Mouse (Mus musculus) heart, embryonic 14.5 days (tissue): ENCODE measurements at regions not wholly inside any gene's neighbourhood (a gene's known extent, or its start where the extent isn't known, plus 50 kb on each side); places are given as distances from the start of the nearest gene placed in this dataset.

ENCODE experiments used
- ATAC-seq: fragments of 200-750 bp; cut with Nextera tagmentation; 2 replicates; pipeline ENCODE4 v1.8.0; 2017; ENCODE audit warnings: low read depth, moderate TSS enrichment; ENCODE audit not compliant: insufficient number of reproducible peaks, insufficient read depth, low FRiP score
- H3K27ac ChIP-seq, 2 experiments: fragments of 200-500 bp in 1 of 2; fragments of 300-500 bp in 1 of 2; sonication (generic) in 1 of 2; replicated peaks in 1 of 2; 2 replicates each; pipeline ENCODE4 v1.5.1; 2012 to 2014; ENCODE audit warnings: low read depth in 2 of 2, low read length in 2 of 2, control low read depth in 1 of 2, mild to moderate bottlenecking in 1 of 2, mixed read lengths in 1 of 2; ENCODE audit not compliant: control insufficient read depth in 1 of 2, insufficient read depth in 1 of 2
- H3K27me3 ChIP-seq: fragments of 300-500 bp; sonication (generic); 2 replicates; pipeline ENCODE4 v1.6.1; 2014; ENCODE audit warnings: mild to moderate bottlenecking, low read length, control low read depth; ENCODE audit not compliant: control insufficient read depth, insufficient read depth
- H3K36me3 ChIP-seq: fragments of 300-500 bp; sonication (generic); 2 replicates; pipeline ENCODE4 v1.6.1; 2014; ENCODE audit warnings: mild to moderate bottlenecking, control low read depth, low read length, mixed read lengths; ENCODE audit not compliant: control insufficient read depth, insufficient read depth
- H3K4me1 ChIP-seq, 2 experiments: fragments of 200-500 bp in 1 of 2; fragments of 300-500 bp in 1 of 2; sonication (generic) in 1 of 2; 2 replicates each; pipeline ENCODE4 v1.6.1; 2012 to 2014; ENCODE audit warnings: low read length in 2 of 2, control low read depth in 1 of 2, mixed read lengths in 1 of 2; ENCODE audit not compliant: control insufficient read depth in 2 of 2, insufficient read depth in 2 of 2
- H3K4me2 ChIP-seq: fragments of 300-500 bp; sonication (generic); 2 replicates; pipeline ENCODE4 v1.6.1; 2014; ENCODE audit warnings: mild to moderate bottlenecking, low read length
- H3K4me3 ChIP-seq, 2 experiments: fragments of 200-500 bp in 1 of 2; fragments of 300-500 bp in 1 of 2; sonication (generic) in 1 of 2; 2 replicates each; pipeline ENCODE4 v1.5.1; 2012 to 2014; ENCODE audit warnings: low read length in 2 of 2, mild to moderate bottlenecking in 2 of 2, control low read depth in 1 of 2, low read depth in 1 of 2, moderate library complexity in 1 of 2; ENCODE audit not compliant: control insufficient read depth in 1 of 2, insufficient read depth in 1 of 2
- H3K9ac ChIP-seq: fragments of 300-500 bp; sonication (generic); 2 replicates; pipeline ENCODE4 v1.6.1; 2014; ENCODE audit warnings: mild to moderate bottlenecking, low read length
- H3K9me3 ChIP-seq: fragments of 300-500 bp; sonication (generic); 2 replicates; pipeline ENCODE4 v1.6.1; 2016; ENCODE audit warnings: low read length, control low read depth; ENCODE audit not compliant: control insufficient read depth
- WGBS: fragments of 180-500 bp; shearing (Covaris S2); extraction: QIAGEN DNeasy Blood & Tissue Kit; methylation state at CpG from one replicate; pipeline ENCODE4 v1.1.7; 2014; 5-methylcytosine and 5-hydroxymethylcytosine counted together

DNA sequence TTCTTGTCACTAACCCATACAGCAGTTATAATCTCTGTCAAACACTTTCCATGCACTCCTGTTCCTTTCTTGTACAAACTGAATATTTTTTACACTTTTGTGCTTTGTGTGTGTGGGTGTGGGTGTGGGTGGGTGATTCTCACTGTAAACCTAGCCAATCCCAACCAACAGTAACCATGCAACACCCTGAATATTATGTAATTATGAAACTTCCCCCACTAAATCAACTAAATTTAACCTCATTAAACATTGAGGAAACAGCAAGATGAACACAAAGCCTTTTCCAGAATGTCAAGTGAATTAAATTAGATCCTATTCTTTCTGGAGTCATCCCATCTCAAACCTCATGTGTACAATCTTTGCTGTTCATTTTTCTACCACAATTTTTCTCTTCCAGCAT is 197.0 kb upstream of the Cxadr start:
- Histone ChIP-seq H3K36me3 (no peaks in the 10 kb centered on the region), H3K27me3 (no peaks in the 10 kb centered on the region), H3K9me3 (no peaks in the 10 kb centered on the region), H3K9ac (no peak overlapping the region), H3K4me1 (no peaks in the 10 kb centered on the region), H3K4me3 (no peak overlapping the region), H3K27ac (no peak overlapping the region), H3K4me2 (no peak overlapping the region)
- no peak for ATAC-seq

DNA sequence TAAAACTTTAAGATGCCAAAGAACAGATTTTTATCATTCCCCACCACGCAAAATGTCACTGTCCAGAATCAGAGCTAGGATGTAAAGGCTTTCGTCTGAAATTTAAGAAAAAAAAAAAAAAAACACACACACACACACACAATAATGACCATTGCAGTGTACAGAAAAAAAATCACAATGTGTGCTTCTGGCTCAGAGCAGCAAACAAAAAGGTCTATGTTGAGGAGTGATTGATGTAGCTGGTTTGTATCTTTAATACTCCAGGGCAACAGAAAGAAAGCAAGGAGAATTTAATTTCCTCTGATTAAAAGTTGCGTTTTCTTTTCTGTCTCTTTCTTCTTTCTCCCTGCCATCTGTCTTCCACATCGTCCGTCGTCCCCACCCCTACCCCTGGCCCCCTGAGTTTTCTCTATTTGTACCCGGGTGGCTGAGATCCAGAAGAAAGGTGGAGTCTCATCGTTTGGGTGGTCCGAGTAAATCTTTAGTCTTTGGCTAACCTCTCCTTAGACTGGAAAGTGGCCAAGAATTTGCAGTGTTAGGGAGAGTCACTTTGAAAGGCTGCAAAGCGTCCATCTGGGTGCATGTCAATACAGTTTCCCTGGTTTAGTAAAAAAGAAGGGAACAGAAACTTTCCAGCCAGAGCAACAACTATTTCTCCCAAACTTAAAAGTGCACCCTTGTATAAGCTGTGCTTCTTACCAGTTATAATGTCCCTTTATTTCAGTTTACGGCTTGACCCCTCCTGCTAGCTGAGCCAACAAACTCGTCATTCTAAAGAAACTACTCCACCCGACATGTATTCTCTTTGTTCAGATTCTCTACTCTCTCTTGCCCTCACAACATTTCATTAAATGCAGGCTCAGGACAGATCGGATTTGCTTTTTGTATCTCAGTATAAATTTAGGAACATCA is 199.6 kb upstream of the Cxadr start:
- peak overlapping the region; percentile 54 for H3K4me2 ChIP-seq
- no peaks in the 10 kb centered on the region for H3K27me3 ChIP-seq
- peak overlapping the region in 1 of 2 experiments; percentile 19; a peak in 2 of 4 replicates for H3K4me3 ChIP-seq
- WGBS = 60% methylated on average over 14 of the region's 14 CpGs
- H3K27ac ChIP-seq = no peak overlapping the region
- H3K36me3 ChIP-seq = no peaks in the 10 kb centered on the region
- no peak for ATAC-seq
- no peak overlapping the region for H3K9ac ChIP-seq
- no peaks in the 10 kb centered on the region for H3K9me3 ChIP-seq
- no peaks in the 10 kb centered on the region for H3K4me1 ChIP-seq

DNA sequence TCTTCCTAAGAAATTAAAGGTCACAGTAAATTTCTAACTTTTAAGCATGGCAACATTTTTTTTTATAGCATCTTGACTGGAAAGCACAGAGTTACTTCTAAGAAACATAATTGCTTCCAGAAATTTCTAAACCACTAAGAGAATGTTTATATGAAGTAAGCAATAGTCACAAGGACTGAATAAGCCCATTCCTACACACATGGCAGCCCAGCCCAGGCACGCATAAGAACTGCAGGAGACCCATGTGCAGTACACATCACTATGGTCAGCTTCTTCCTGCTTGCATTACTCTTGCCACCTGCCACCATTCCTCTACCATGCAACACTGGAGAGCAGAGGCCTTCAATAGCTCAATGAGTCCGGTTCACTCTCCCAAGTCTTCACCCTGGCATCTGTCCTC is 201.4 kb upstream of the Cxadr start:
- 85% methylated on average over 2 of the region's 2 CpGs for WGBS
- Histone ChIP-seq H3K4me1 (no peaks in the 10 kb centered on the region), H3K36me3 (no peaks in the 10 kb centered on the region), H3K9me3 (no peaks in the 10 kb centered on the region), H3K27ac (no peak overlapping the region), H3K27me3 (no peaks in the 10 kb centered on the region), H3K4me3 (no peak overlapping the region), H3K4me2 (no peak overlapping the region), H3K9ac (no peak overlapping the region)
- ATAC-seq = no peak

DNA sequence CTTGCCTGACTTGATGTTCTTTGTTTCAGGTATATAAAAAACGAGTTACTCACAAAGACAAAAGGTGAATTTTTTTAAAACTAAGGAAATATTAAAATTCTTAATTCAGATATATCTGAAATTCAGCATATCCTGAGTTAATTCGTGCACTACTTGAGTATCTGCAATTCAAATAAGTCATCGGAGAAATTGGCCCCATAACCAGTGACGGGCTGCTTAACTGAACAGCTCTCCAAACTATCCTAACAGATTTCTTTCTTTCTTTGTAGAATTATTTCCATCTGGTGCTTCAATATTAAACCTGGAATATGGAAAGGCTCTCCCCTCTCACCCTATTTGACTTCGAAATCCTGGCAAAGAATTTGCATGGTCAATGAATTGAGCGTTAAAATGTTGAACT is 202.2 kb upstream of the Cxadr start:
- Histone ChIP-seq H3K27ac (no peak overlapping the region), H3K4me1 (no peaks in the 10 kb centered on the region), H3K27me3 (no peaks in the 10 kb centered on the region), H3K4me2 (no peak overlapping the region), H3K4me3 (no peak overlapping the region), H3K9me3 (no peaks in the 10 kb centered on the region), H3K36me3 (no peaks in the 10 kb centered on the region), H3K9ac (no peak overlapping the region)
- 75% methylated on average over 6 of the region's 6 CpGs for WGBS
- no peak for ATAC-seq

DNA sequence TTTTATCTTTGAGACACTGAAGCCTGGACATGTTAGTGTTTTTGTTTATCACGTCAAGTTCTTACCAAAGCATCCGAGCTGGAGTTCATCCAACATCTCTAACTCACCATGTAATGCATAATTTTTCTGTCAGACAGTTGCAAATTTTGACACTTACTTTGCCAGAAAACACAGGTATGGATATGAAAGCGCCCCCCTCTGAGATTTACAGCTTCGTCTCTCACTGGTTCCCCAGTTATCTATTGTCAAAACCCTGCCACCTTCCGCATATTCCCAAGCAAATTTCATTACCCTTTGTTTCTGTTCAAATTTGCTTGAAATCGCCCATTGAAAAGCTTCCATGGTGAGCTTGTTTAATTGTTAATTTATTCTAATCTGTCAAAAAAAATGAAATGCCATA is 202.7 kb upstream of the Cxadr start:
- Histone ChIP-seq H3K27me3 (no peaks in the 10 kb centered on the region), H3K4me1 (no peaks in the 10 kb centered on the region), H3K27ac (no peak overlapping the region), H3K4me2 (no peak overlapping the region), H3K4me3 (no peak overlapping the region), H3K9ac (no peak overlapping the region), H3K36me3 (no peaks in the 10 kb centered on the region), H3K9me3 (no peaks in the 10 kb centered on the region)
- WGBS = 73% methylated on average over 6 of the region's 6 CpGs
- ATAC-seq = no peak

DNA sequence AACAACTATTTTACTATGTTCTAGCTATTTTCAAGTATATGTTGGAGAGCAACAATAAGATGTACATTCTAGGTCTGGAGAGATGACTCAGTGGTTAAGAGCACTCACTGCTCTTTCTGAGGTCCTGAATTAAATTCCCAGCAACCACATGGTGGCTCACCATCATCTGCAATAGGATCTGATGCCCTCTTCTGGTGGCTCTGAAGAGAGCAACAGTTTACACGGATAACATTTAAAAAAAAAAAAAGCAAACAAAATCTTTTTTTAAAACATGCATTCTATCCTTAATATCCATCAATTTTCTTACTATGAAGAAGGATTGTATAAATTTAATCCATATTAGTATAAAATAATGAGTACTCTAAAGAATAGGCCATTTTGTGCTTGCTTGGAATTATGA is 204.7 kb upstream of the Cxadr start:
- 47% methylated on average over 1 of the region's 1 CpGs for WGBS
- Histone ChIP-seq H3K36me3 (no peaks in the 10 kb centered on the region), H3K27ac (no peak overlapping the region), H3K4me1 (no peaks in the 10 kb centered on the region), H3K9me3 (no peaks in the 10 kb centered on the region), H3K4me2 (no peak overlapping the region), H3K27me3 (no peaks in the 10 kb centered on the region), H3K9ac (no peak overlapping the region), H3K4me3 (no peak overlapping the region)
- ATAC-seq = no peak

DNA sequence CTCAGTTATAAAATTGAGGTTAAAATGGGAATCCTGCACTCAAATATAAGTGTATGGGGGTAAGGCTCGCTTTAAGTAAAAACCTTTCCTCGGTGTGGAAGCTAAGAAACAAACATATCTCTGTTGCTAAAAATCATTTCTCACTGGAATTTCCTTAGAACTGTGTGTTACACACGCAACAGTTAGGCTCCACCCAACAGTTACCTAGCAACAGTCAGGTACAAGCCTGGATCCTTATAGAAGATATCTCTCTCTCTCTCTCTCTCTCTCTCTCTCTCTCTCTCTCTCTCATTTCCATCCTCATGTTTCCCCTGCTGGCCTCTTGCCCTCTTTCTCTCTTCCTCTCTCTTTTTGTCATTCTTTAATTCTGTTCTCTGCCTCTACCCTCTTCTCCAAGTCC is 211.1 kb upstream of the Cxadr start:
- 80% methylated on average over 3 of the region's 3 CpGs for WGBS
- Histone ChIP-seq H3K4me1 (no peaks in the 10 kb centered on the region), H3K9me3 (no peaks in the 10 kb centered on the region), H3K9ac (no peak overlapping the region), H3K36me3 (no peaks in the 10 kb centered on the region), H3K27ac (no peak overlapping the region), H3K4me3 (no peak overlapping the region), H3K27me3 (no peaks in the 10 kb centered on the region), H3K4me2 (no peak overlapping the region)
- ATAC-seq = no peak
